8 mouse cellular contexts compared by ENCODE assay signal in genomic region chr15:13174618-13174980, GRCm38 (mm10). TPM values are rescaled to one million over a fixed set of nuclear protein-coding genes. Genes with fewer than 3 reads are reported as not detected.
DNase-seq lines count a peak whose midpoint lies in the region; ATAC-seq and TF ChIP-seq lines count a peak whose summit lies in the region.

No protein-coding gene starts in this region.

- peaks cover 14% of the 10 kb centered on the region for H3K4me1 ChIP-seq in heart, embryonic 13.5 days
- peaks cover 21% of the 10 kb centered on the region for H3K4me1 ChIP-seq in forebrain, embryonic 12.5 days
- peaks cover 13% of the 10 kb centered on the region for H3K4me1 ChIP-seq in neural tube, embryonic 12.5 days
- peaks cover 7% of the 10 kb centered on the region; the same call in 1 of the 2 replicates for H3K4me1 ChIP-seq in lung, adult 2 months (ENCODE audit: control insufficient read depth, insufficient read depth, low read length)

- no peak overlapping the region for H3K27ac ChIP-seq in heart, embryonic 13.5 days (replicated peaks)
- H3K27ac ChIP-seq in forebrain, embryonic 12.5 days, result no peak overlapping the region
- no peak overlapping the region for H3K27ac ChIP-seq in neural tube, embryonic 12.5 days

- intact Hi-C loops in heart, postnatal 14 days (cut with DNase I), result loop anchor here (10.0 kb wide), 1 partner anchor 680 kb away; no protein-coding TSS in a partner anchor

- ATAC-seq in heart, embryonic 13.5 days (ENCODE audit: extremely low read depth, insufficient number of reproducible peaks, low FRiP score, low TSS enrichment), result no peak
- ATAC-seq in forebrain, embryonic 12.5 days (ENCODE audit: low FRiP score), result no peak
- no peak for ATAC-seq in neural tube, embryonic 12.5 days (ENCODE audit: low FRiP score, low read depth)
- no peak for ATAC-seq in megakaryocyte, adult 5-6 weeks (ENCODE audit: poor library complexity, severe bottlenecking)

- TF ChIP-seq POLR2A in lung, adult 2 months (IDR thresholded peaks at IDR 0.05; ENCODE audit: borderline replicate concordance, extremely low read depth, low read depth, low read length), result no peak

- no peaks in the 10 kb centered on the region for H3K36me3 ChIP-seq in heart, embryonic 13.5 days
- no peaks in the 10 kb centered on the region for H3K36me3 ChIP-seq in forebrain, embryonic 12.5 days (replicated peaks)
- H3K36me3 ChIP-seq in neural tube, embryonic 12.5 days, result no peaks in the 10 kb centered on the region

- no peak overlapping the region for H3K9ac ChIP-seq in heart, embryonic 13.5 days
- no peak overlapping the region for H3K9ac ChIP-seq in forebrain, embryonic 12.5 days
- H3K9ac ChIP-seq in neural tube, embryonic 12.5 days, result no peak overlapping the region

- 19% methylated on average over 6 of the region's 6 CpGs for WGBS in heart, embryonic 13.5 days
- WGBS in forebrain, embryonic 12.5 days, result 9% methylated on average over 6 of the region's 6 CpGs
- 13% methylated on average over 6 of the region's 6 CpGs for WGBS in neural tube, embryonic 12.5 days
- WGBS in lung, adult 2 months, result 30% methylated on average over 6 of the region's 6 CpGs

- H3K9me3 ChIP-seq in heart, embryonic 13.5 days, result no peaks in the 10 kb centered on the region
- H3K9me3 ChIP-seq in forebrain, embryonic 12.5 days, result no peaks in the 10 kb centered on the region
- H3K9me3 ChIP-seq in neural tube, embryonic 12.5 days, result no peaks in the 10 kb centered on the region

- peak overlapping the region; percentile 91 for H3K4me2 ChIP-seq in heart, embryonic 13.5 days
- peak overlapping the region; percentile 75 for H3K4me2 ChIP-seq in forebrain, embryonic 12.5 days
- peak overlapping the region; percentile 84 for H3K4me2 ChIP-seq in neural tube, embryonic 12.5 days (replicated peaks)

- H3K4me3 ChIP-seq in heart, embryonic 13.5 days, result peak overlapping the region; percentile 65
- peak overlapping the region; percentile 51 for H3K4me3 ChIP-seq in forebrain, embryonic 12.5 days (replicated peaks)
- 0 out of 2 replicates have a peak overlapping the region, but pooled peaks have one; percentile 60 for H3K4me3 ChIP-seq in neural tube, embryonic 12.5 days
- H3K4me3 ChIP-seq in lung, adult 2 months (replicated peaks; ENCODE audit: extremely low read depth, low read depth, low read length), result no peak overlapping the region

- DNase-seq in heart, postnatal 14 days, result no peak
- peak; percentile 72 for DNase-seq in kidney, postnatal 10 days
- no peak for DNase-seq in lung, adult 2 months
- no peak for DNase-seq in yolk sac, embryonic 10.5 days (ENCODE audit: low spot score)

- TF ChIP-seq CTCF in lung, adult 2 months (IDR thresholded peaks at IDR 0.05; ENCODE audit: insufficient read depth, low read length), result no peak

- H3K27me3 ChIP-seq in heart, embryonic 13.5 days (replicated peaks), result peaks cover 12% of the 10 kb centered on the region
- H3K27me3 ChIP-seq in forebrain, embryonic 12.5 days, result peaks cover 18% of the 10 kb centered on the region
- no peaks in the 10 kb centered on the region for H3K27me3 ChIP-seq in neural tube, embryonic 12.5 days (replicated peaks)

RNA-seq across cellular contexts. Expression of gene Cdh6, which starts 1.1 kb away (rescaled TPM):
- polyA plus RNA-seq in heart, embryonic 13.5 days (2015; fragmentation: Nextera tagmentation; extraction: Ambion mirVana), result 1.7 and 2.3 TPM in 2 replicates
- total RNA-seq in heart, postnatal 14 days (2021), result under 1 TPM; 0.69 to 1.00 TPM
- polyA plus RNA-seq in forebrain, embryonic 12.5 days (2016; fragmentation: Nextera tagmentation; extraction: Ambion mirVana), result 10.9 and 12.8 TPM in 2 replicates
- 16.6 and 17.5 TPM in 2 replicates for polyA plus RNA-seq in neural tube, embryonic 12.5 days (2016; fragmentation: Nextera tagmentation; extraction: Ambion mirVana)
- not detected in 2 replicates for total RNA-seq in megakaryocyte, adult 5-6 weeks (2015)
- total RNA-seq in megakaryocyte, adult 5-6 weeks (2017), result not detected in 2 replicates
- polyA plus RNA-seq in lung, adult 2 months (2012; rRNA removed), result 0.22 and 0.41 TPM in 2 replicates
